Mouse (Mus musculus) erythroblast, embryonic 14.5 days (primary cell): ENCODE results near the gene Pla2g2f.

Source experiments
- GATA1 ChIP-seq: IDR thresholded peaks from 2 replicates; pipeline ENCODE4 v1.6.1; 2012; ENCODE audit warnings: low read length, inconsistent platforms, mixed read lengths
- TAL1 ChIP-seq: IDR thresholded peaks from 3 replicates; pipeline ENCODE4 v1.6.1; 2012; ENCODE audit warnings: low read length, inconsistent platforms, mixed read lengths

DNA sequence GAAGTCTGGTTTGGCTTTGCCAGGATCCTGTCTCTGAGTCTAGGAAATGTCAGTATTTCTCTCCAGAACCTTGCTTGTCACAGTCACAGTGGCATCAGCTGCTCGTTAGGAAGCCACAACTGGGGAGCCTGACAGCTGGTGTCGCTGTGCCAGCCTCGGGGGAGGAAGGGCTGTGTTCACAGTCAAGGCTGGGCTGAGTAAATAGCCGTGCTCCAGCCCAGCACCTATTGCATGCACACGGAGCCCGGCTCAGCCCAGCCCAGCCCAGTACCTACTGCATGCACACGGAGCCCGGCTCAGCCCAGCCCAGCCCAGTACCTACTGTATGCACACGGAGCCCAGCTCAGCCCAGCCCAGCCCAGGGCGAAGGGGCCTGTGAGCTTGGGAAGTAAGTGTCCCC, 9.6 kb downstream of the Pla2g2f start:
- no peak for TF ChIP-seq GATA1
- TF ChIP-seq TAL1, result no peak
